Mouse (Mus musculus): Measurements from ENCODE around the gene Tns1.
A peak's percentile ranks its signal among the peaks of the same experiment; 100 is the strongest.

Tns1 gene

GRCm38 (mm10) chr1:73993279-73993678 is 131.0 kb downstream of the Tns1 start:
- no peak for DNase-seq (ENCODE audit: low read depth, low spot score)

GRCm38 (mm10) chr1:73992201-73992938 is 131.9 kb downstream of the Tns1 start:
- no peak for DNase-seq (ENCODE audit: low read depth, low spot score)

DNA sequence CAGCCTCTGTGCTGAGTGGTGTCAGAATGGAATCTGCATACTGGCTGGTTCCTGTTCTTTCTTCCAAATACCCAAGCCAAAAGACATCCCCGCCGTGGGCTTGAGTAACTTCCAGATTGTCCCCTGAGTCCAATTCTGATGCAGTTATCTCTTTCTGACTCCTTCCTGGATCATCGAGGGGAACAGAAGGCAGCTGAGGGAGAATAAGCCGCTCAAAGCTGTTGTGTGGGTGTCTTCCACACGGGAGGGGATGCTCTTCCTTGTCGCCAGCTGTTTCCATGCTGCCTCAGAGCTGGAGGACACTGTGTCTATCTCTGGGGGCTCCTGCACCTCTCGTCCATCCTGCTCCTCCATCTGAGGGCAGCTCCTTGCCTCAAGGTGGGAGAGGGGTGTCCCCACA is 133.0 kb downstream of the Tns1 start:
- DNase-seq (ENCODE audit: low read depth, low spot score): peak; percentile 72

DNA sequence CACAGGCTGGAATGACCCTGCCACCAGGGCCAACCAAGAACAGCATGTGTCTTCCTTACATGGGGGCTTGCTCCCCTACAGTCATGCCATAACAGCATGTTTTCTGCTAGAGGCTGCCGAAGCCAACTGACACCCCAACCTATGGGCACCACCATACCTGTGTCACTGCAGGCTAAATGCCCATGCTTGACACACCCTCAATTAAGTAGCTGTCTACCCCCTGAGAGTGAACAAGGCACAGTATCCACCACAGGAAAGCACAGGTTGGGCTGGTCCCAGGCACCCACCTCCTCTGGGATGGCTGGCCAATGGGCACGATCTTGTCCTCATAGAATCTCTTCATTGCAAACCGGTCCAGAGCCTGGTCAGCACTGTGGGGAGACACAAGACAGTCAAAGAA is 134.2 kb downstream of the Tns1 start:
- DNase-seq (ENCODE audit: low read depth, low spot score): no peak

DNA sequence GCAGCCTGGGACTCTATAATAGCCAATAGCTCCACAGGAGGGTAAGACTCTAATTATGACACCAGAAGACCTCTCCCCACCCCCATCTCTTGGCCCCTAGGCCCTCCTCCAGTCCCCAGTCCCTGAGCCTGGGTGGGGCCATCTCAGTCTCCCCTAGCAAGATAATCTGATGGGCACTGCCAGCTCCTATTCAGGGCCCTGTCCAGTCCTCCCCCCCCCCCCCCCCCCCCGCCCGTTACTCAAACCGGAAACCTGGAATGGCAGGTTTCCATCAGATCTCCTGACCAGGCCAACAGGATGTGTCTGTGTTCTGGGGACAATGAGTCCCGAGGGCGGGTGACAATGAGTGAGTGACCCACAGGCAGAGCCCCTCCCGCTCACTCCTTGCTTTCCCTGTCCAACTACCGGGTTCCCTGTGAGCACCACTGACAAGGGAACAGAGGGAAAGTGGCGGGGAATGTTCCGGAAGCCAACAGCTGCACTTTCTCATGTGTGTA is 136.5 kb downstream of the Tns1 start:
- no peak for DNase-seq (ENCODE audit: low read depth, low spot score)

DNA sequence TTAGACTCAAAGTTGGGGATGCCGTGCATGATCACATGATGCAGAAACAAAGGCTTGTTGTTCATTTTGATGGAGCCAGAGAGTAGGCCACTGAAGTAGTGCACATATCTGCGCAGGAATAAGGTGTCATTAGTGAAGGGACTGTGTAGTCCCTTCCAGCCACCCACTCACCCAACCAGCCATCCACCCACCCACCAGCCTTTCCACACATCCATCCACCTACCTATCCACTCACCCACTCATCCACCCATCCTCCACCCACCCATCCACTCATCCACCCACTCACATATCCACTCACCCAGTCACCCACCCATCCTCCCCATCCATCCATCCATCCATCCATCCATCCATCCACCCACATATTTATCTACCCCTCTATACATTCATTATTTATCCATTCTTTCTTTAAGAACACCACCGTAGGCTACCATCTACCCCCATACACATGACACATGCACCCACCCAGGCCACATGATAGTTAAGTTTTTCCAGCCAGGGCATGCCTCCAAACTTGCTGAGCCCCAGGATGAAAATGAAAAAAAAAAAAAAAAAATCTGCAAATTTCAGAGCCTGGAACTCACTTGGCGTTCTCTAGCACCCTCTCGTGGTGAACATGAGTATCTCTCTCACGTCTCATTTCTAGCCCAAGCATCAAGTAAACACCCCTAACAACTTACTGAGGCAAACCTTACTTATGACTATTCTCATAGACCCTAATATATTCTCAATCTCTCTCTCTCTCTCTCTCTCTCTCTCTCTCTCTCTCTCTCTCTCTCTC is 137.8 kb downstream of the Tns1 start:
- DNase-seq (ENCODE audit: low read depth, low spot score): peak; percentile 52

- DNase-seq (ENCODE audit: low read depth, low spot score): no peak
These were observed 138.6 kb downstream of the Tns1 start for GRCm38 (mm10) chr1:73985611-73986010.

DNA sequence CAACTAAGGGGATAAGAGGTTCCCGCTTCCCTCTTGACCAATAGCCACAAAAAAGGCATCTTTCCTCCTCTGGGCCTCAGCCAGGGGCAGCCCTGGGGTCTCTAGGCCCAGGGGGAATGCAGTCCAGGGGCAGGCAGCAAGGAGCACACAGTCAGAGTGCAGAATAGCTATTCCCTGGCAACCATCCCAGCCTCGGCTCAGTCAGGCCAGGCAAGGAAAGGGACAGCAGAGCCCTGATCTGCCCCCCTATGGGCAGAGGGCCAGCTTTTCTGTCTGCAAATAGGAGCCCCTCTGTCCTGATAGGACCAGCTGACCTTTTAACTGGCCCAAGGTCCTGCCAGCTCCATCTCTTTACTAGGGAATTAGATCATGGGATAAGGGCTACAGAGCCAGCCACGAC is 145.0 kb downstream of the Tns1 start:
- no peak for DNase-seq (ENCODE audit: low read depth, low spot score)

DNA sequence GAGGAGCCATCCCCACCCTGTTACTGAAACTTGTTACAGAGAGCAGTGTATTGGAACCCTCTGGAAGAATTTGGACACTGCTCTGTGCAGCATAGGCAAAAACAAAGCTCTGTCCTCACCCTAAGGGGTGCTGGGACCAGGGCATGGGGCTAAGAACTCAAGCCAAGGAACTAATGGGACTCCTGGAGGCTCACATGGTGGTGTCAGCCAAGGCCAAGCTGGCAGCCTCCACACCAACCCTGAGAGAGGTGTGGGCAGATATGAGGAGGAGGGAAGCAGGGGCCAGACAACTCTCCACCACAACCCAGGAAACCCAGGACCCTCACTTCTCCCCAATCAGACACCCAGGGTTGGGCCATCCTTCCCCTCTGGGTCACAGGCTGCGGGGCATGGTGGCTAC is 145.7 kb downstream of the Tns1 start:
- no peak for DNase-seq (ENCODE audit: low read depth, low spot score)

DNA sequence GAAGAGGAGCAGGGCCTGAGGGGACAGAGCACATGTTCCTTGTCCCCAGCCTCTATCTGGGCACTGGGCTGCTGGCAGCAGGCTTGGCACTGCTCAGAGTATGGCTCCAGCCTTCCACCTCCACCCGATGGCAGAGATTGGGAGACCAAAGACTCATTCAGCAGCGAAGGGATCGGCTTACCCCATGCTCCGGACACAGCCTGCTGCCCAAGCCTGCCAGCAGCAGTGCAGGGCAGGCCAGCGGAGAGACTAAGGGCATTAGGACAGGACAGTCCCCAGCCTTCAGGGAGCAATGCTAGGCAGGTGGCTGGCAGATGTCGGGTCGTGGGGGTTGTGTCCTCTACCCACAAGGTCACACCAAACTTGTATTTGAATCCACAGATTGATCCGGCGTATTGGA is 150.3 kb downstream of the Tns1 start:
- no peak for DNase-seq (ENCODE audit: low read depth, low spot score)

GRCm38 (mm10) chr1:73972726-73973125 is 151.5 kb downstream of the Tns1 start:
- DNase-seq (ENCODE audit: low read depth, low spot score): no peak

- DNase-seq (ENCODE audit: low read depth, low spot score): no peak
These were observed 154.0 kb downstream of the Tns1 start for GRCm38 (mm10) chr1:73970161-73970730.

- DNase-seq (ENCODE audit: low read depth, low spot score): no peak
These were observed 155.3 kb downstream of the Tns1 start for GRCm38 (mm10) chr1:73968712-73969511.

DNA sequence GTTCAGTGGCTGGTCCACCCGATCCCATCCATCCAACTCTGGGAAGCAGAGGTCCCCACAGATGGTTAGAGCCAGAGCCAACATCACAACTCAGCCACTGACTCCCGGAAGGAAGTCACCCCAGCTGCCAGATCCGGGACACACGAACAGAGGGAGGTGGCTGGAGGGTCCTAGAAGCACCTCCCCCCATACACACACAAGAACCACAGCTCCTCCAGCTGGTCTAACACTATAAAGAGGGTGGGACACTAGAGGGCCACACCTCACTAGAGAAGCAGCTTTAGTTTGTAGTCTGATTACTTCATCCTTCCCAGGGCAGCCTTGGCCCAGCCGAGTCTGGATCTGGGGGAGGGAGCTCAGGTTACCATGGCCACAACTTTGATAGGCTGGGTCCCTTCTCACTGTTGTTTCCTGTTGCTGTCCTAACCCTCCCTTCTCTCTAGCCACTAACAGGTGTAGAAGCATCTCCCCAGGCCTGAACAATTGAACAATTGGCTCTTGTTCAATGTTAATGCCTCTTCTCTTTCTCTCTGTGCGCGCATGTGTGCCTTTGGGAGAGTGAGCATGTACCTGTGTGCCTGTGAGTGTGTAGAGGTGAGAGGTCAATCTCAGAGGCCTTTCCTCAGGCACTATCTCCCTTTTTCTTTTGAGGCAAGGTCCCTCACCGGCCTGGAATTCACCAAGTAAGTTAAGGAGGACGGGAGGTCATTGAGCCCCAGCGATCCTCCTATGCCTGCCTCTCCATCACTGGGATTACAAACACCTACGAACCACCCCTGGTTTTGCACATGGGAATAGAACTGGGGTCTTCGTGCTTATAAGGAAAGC is 157.6 kb downstream of the Tns1 start:
- DNase-seq (ENCODE audit: low read depth, low spot score): no peak

DNA sequence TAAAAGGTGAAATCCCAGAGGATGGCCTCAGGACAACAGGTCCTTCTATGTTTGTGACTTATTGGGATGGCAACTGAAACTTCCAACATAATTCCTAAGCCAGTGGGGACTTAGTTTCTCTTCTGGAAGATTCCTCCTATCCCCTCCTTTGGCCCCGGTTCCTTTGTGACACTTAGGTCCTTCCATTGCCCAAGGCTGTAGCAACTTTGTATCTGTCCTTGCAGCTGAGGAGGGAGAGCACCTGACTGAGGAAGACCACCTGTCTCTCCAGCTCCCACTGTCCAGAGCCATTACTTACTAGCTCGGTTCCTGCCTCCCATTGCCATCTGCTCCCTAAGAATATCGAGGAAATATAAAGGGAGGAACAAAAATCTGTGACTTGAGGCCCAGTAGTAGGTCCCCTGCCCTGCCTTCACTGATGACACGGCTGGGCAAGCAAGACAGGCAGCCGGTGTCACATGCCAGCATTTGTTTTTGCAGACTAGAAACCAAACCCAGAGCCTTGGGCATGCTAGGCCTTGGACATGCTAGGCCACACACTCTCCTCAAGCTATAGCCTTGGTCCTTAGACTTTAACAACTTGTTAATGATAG is 160.0 kb downstream of the Tns1 start:
- DNase-seq (ENCODE audit: low read depth, low spot score): no peak

GRCm38 (mm10) chr1:73963626-73964025 is 160.6 kb downstream of the Tns1 start:
- no peak for DNase-seq (ENCODE audit: low read depth, low spot score)

- no peak for DNase-seq (ENCODE audit: low read depth, low spot score)
These were observed 161.4 kb downstream of the Tns1 start for GRCm38 (mm10) chr1:73962668-73963371.

- no peak for DNase-seq (ENCODE audit: low read depth, low spot score)
These were observed 162.2 kb downstream of the Tns1 start for GRCm38 (mm10) chr1:73962049-73962448.

DNA sequence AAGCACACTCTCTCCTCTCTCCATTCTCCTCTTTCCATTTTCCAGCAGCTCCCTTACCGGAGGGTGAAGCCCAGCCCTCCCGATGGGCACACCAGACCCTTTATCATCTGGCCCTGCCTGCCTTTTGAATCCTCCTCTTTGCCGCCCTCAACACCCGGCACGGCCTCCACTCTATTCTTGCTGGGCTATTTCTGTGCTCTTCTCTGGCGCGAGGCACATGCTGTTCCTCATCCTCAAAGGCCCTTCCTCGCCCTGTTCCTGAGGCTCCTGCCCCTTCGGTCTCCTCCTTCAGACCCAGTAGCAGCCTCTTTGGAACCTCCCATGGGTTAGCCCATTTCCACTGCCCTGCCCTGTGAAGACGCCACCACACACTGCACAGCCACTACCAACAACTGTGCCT is 164.5 kb downstream of the Tns1 start:
- DNase-seq (ENCODE audit: low read depth, low spot score): no peak

GRCm38 (mm10) chr1:73959344-73959743 is 164.9 kb downstream of the Tns1 start:
- no peak for DNase-seq (ENCODE audit: low read depth, low spot score)
